Mouse (Mus musculus) forebrain, embryonic 11.5 days (tissue): ENCODE measurements around the gene Slc35f6. TPM values are rescaled to one million over a fixed set of nuclear protein-coding genes. Genes with fewer than 3 reads are reported as not detected.

Source experiments
- ATAC-seq: fragments of 200-750 bp; cut with Nextera tagmentation; replicated peaks from 2 replicates; pipeline ENCODE4 v1.8.0; 2017; ENCODE audit warnings: moderate TSS enrichment; ENCODE audit not compliant: low FRiP score
- DNase-seq: peaks from one replicate; pipeline ENCODE4 v3.0.0-alpha.2; 2017; ENCODE audit warnings: low spot score
- H3K27ac ChIP-seq: fragments of 300-500 bp; sonication (generic); 2 replicates; pipeline ENCODE4 v1.5.1; 2014; ENCODE audit warnings: low read depth, low read length
- H3K27me3 ChIP-seq: fragments of 300-500 bp; sonication (generic); 2 replicates; pipeline ENCODE4 v1.6.1; 2014; ENCODE audit warnings: mild to moderate bottlenecking, low read length, mixed read lengths; ENCODE audit not compliant: control insufficient read depth, insufficient read depth
- H3K36me3 ChIP-seq: fragments of 300-500 bp; sonication (generic); 2 replicates; pipeline ENCODE4 v1.6.1; 2014; ENCODE audit warnings: mild to moderate bottlenecking, low read length, moderate library complexity, mixed read lengths; ENCODE audit not compliant: control insufficient read depth, insufficient read depth
- H3K4me1 ChIP-seq: fragments of 300-500 bp; sonication (generic); replicated peaks from 2 replicates; pipeline ENCODE4 v1.6.1; 2014; ENCODE audit warnings: low read length, mixed read lengths; ENCODE audit not compliant: control insufficient read depth, insufficient read depth
- H3K4me2 ChIP-seq: fragments of 300-500 bp; sonication (generic); 2 replicates; pipeline ENCODE4 v1.6.1; 2014; ENCODE audit warnings: low read depth, mild to moderate bottlenecking, low read length, moderate library complexity, mixed read lengths; ENCODE audit not compliant: severe bottlenecking
- H3K4me3 ChIP-seq: fragments of 300-500 bp; sonication (generic); 2 replicates; pipeline ENCODE4 v1.5.1; 2014; ENCODE audit warnings: low read depth, low read length
- H3K9ac ChIP-seq: fragments of 300-500 bp; sonication (generic); 2 replicates; pipeline ENCODE4 v1.6.1; 2014; ENCODE audit warnings: low read length
- H3K9me3 ChIP-seq: fragments of 300-500 bp; sonication (generic); 2 replicates; pipeline ENCODE4 v1.6.1; 2016; ENCODE audit warnings: low read length, mixed read lengths; ENCODE audit not compliant: control insufficient read depth
- WGBS: fragments of 180-500 bp; shearing (Covaris S2); extraction: QIAGEN DNeasy Blood & Tissue Kit; methylation state at CpG from one replicate; pipeline ENCODE4 v1.1.7; 2014; 5-methylcytosine and 5-hydroxymethylcytosine counted together
- polyA plus RNA-seq: library from polyadenylated mRNA; unstranded; fragments of >200 nt; fragmentation: Nextera tagmentation; extraction: Ambion mirVana; gene quantifications from 2 replicates; pipeline ENCODE4 v1.2.1, GENCODE M21; 2014

Slc35f6 gene
- polyA plus RNA-seq, 1 experiment from 2014 or later: 24.1 TPM

DNA sequence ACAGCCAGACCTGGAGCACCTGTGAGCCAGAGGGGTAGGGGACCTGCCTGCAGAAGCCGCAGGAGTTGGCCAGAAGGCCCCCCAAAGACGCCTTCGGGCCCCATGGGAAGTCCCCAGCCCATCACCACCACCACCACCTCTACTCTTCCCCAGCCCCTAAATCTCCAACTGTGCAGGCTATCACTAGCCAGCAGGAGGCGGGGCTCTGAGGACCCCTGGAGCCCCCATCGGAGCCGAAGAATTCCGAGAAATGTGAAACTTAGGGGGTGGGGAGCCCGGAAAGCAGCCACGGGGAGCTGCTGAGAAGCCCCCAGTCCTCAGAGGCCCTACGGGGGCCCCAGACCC, 24.9 kb upstream of the Slc35f6 start:
- under 1% methylated on average over 10 of the region's 10 CpGs for WGBS
- Histone ChIP-seq H3K27me3 (peaks cover 22% of the 10 kb centered on the region), H3K9me3 (no peaks in the 10 kb centered on the region), H3K4me2 (peak overlapping the region; percentile 79), H3K36me3 (no peaks in the 10 kb centered on the region), H3K27ac (no peak overlapping the region), H3K4me3 (peak overlapping the region; percentile 38), H3K4me1 (peaks cover 5% of the 10 kb centered on the region), H3K9ac (peak overlapping the region; percentile 43)
- ATAC-seq (peak; percentile 42), DNase-seq (peak; percentile 68)

DNA sequence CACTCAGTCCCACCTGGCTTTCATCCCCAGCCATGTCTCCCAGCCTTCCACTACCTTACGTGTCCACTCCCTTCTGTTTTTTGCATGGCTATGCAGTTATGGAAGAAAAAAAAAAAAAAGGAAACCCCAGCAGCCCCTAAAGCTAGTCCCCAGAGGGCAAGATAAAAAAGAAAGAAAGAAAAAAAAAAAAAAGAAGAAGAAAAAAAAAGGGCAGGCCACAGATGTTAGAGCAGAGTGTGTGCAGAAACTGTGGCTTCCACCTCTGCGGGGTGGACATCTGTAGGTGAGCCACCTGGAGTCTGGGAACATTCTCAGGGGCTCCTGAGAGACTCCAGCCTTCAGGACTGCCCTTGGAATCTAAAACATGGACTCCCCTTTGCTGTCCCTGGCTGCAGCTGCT, 24.4 kb upstream of the Slc35f6 start:
- ATAC-seq: no peak
- no peak overlapping the region for H3K27ac ChIP-seq

GRCm38 (mm10) chr5:30624311-30624710, 23.4 kb upstream of the Slc35f6 start:
- H3K4me3 ChIP-seq: no peak overlapping the region
- H3K9ac ChIP-seq: no peak overlapping the region
- H3K9me3 ChIP-seq: no peaks in the 10 kb centered on the region
- peaks cover 22% of the 10 kb centered on the region for H3K27me3 ChIP-seq
- H3K4me1 ChIP-seq: peaks cover 5% of the 10 kb centered on the region
- no peak overlapping the region for H3K4me2 ChIP-seq
- 44% methylated on average over 1 of the region's 1 CpGs for WGBS
- H3K36me3 ChIP-seq: no peaks in the 10 kb centered on the region
- H3K27ac ChIP-seq: no peak overlapping the region
- no peak for DNase-seq
- no peak for ATAC-seq

More for the DNA sequence above, 24.4 kb upstream of the Slc35f6 start:
- Histone ChIP-seq H3K36me3 (no peaks in the 10 kb centered on the region), H3K4me3 (no peak overlapping the region), H3K4me1 (peaks cover 5% of the 10 kb centered on the region), H3K27me3 (peaks cover 22% of the 10 kb centered on the region), H3K9me3 (no peaks in the 10 kb centered on the region), H3K9ac (no peak overlapping the region), H3K4me2 (no peak overlapping the region)
- DNase-seq: no peak
- 52% methylated on average over 2 of the region's 2 CpGs for WGBS

DNA sequence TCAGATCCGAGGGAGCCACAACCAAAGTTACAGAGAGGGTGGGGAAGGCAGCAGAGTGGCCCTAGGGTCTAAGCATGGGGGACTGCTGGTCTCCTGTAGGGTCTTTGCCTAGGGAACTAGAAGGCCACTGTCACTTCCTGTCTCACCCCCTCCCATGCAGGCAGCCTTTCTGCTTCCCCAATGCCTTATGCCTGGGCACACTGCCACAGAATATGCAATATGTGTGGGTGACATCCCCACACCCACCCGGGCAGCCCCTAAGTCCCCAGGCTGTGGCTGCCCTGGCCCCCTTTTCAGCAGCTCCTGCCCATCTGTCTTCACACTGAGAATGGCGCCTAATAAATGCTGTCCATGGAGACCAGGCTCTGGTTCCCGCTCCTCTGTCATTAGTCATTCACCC, 22.8 kb upstream of the Slc35f6 start:
- no peak for ATAC-seq
- H3K27me3 ChIP-seq: peaks cover 22% of the 10 kb centered on the region

GRCm38 (mm10) chr5:30625379-30625778, 22.4 kb upstream of the Slc35f6 start:
- Histone ChIP-seq H3K36me3 (no peaks in the 10 kb centered on the region), H3K9ac (no peak overlapping the region), H3K9me3 (no peaks in the 10 kb centered on the region), H3K4me2 (no peak overlapping the region), H3K4me3 (no peak overlapping the region), H3K4me1 (peaks cover 5% of the 10 kb centered on the region), H3K27ac (no peak overlapping the region), H3K27me3 (peaks cover 22% of the 10 kb centered on the region)
- ATAC-seq (no peak), DNase-seq (no peak)
- 72% methylated on average over 3 of the region's 3 CpGs for WGBS

More for the DNA sequence above, 22.8 kb upstream of the Slc35f6 start:
- no peak for DNase-seq
- WGBS: 64% methylated on average over 4 of the region's 4 CpGs
- no peaks in the 10 kb centered on the region for H3K36me3 ChIP-seq
- peaks cover 5% of the 10 kb centered on the region for H3K4me1 ChIP-seq
- H3K4me2 ChIP-seq: no peak overlapping the region
- H3K27ac ChIP-seq: no peak overlapping the region
- no peak overlapping the region for H3K4me3 ChIP-seq
- H3K9me3 ChIP-seq: no peaks in the 10 kb centered on the region
- no peak overlapping the region for H3K9ac ChIP-seq

GRCm38 (mm10) chr5:30626331-30627105, 21.2 kb upstream of the Slc35f6 start:
- 83% methylated on average over 8 of the region's 8 CpGs for WGBS
- peaks cover 5% of the 10 kb centered on the region for H3K4me1 ChIP-seq
- H3K36me3 ChIP-seq: no peaks in the 10 kb centered on the region
- H3K27ac ChIP-seq: no peak overlapping the region
- no peak overlapping the region for H3K4me2 ChIP-seq
- H3K9me3 ChIP-seq: no peaks in the 10 kb centered on the region
- ATAC-seq: no peak
- H3K9ac ChIP-seq: no peak overlapping the region
- DNase-seq: no peak
- H3K27me3 ChIP-seq: peaks cover 15% of the 10 kb centered on the region
- no peak overlapping the region for H3K4me3 ChIP-seq

- WGBS: 82% methylated on average over 3 of the region's 3 CpGs
- Histone ChIP-seq H3K9ac (no peak overlapping the region), H3K4me1 (no peaks in the 10 kb centered on the region), H3K4me2 (no peak overlapping the region), H3K27ac (no peak overlapping the region), H3K27me3 (no peaks in the 10 kb centered on the region), H3K36me3 (no peaks in the 10 kb centered on the region), H3K9me3 (no peaks in the 10 kb centered on the region), H3K4me3 (no peak overlapping the region)
- ATAC-seq: no peak
- no peak for DNase-seq
Measured at GRCm38 (mm10) chr5:30628511-30628910, 19.2 kb upstream of the Slc35f6 start.

GRCm38 (mm10) chr5:30630401-30630800, 17.3 kb upstream of the Slc35f6 start:
- DNase-seq (no peak), ATAC-seq (no peak)
- Histone ChIP-seq H3K4me2 (no peak overlapping the region), H3K4me3 (no peak overlapping the region), H3K9me3 (no peaks in the 10 kb centered on the region), H3K36me3 (no peaks in the 10 kb centered on the region), H3K9ac (no peak overlapping the region), H3K27ac (no peak overlapping the region), H3K4me1 (no peaks in the 10 kb centered on the region), H3K27me3 (no peaks in the 10 kb centered on the region)
- 83% methylated on average over 6 of the region's 6 CpGs for WGBS

GRCm38 (mm10) chr5:30632134-30632533, 15.6 kb upstream of the Slc35f6 start:
- Histone ChIP-seq H3K4me3 (no peak overlapping the region), H3K36me3 (no peaks in the 10 kb centered on the region), H3K27me3 (no peaks in the 10 kb centered on the region), H3K9me3 (no peaks in the 10 kb centered on the region), H3K4me1 (no peaks in the 10 kb centered on the region), H3K9ac (no peak overlapping the region), H3K27ac (no peak overlapping the region), H3K4me2 (no peak overlapping the region)
- WGBS: 78% methylated on average over 1 of the region's 1 CpGs
- DNase-seq (no peak), ATAC-seq (no peak)
